Comparison of ENCODE assay signal across 8 mouse cellular contexts in genomic region chr11:107506260-107506659, GRCm38 (mm10). TPM values are rescaled to one million over a fixed set of nuclear protein-coding genes. Genes with fewer than 3 reads are reported as not detected.
DNase-seq lines count a peak whose midpoint lies in the region; TF ChIP-seq lines count a peak whose summit lies in the region.

No protein-coding gene starts in this region.

- H3K4me1 ChIP-seq in lung, adult 2 months (ENCODE audit: control insufficient read depth, insufficient read depth, low read length) = no peaks in the 10 kb centered on the region

- WGBS in lung, adult 2 months = 62% methylated on average over 1 of the region's 1 CpGs

- TF ChIP-seq POLR2A in lung, adult 2 months (IDR thresholded peaks at IDR 0.05; ENCODE audit: borderline replicate concordance, extremely low read depth, low read depth, low read length) = no peak

- H3K4me3 ChIP-seq in lung, adult 2 months (replicated peaks; ENCODE audit: extremely low read depth, low read depth, low read length) = no peak overlapping the region

- peak; percentile 25 to 38 for DNase-seq in cerebellum, postnatal 10 days
- no peak for DNase-seq in cerebellum, postnatal 4 days (ENCODE audit: low spot score in 2 of 2)
- peak; percentile 14 for DNase-seq in lung, adult 2 months
- no peak for DNase-seq in lung, postnatal 14 days
- DNase-seq in induced T-regulatory cell, adult 2 months (ENCODE audit: low read depth) = peak; percentile 68
- DNase-seq in thymus, postnatal 36 days = peak; percentile 33 to 36
- DNase-seq in right cerebral cortex, postnatal 14 days = no peak
- DNase-seq in heart, adult 8-10 months (ENCODE audit: low spot score) = no peak

- peak; percentile 27; the same call in 1 of the 2 replicates for TF ChIP-seq CTCF in lung, adult 2 months (IDR thresholded peaks at IDR 0.05; ENCODE audit: insufficient read depth, low read length)

RNA-seq across cellular contexts. Expression of gene Psmd12, which starts 27.0 kb away (rescaled TPM):
- polyA plus RNA-seq in lung, adult 2 months (2012; rRNA removed) = 8.3 and 12.9 TPM in 2 replicates
- total RNA-seq in heart, adult 8-10 months (2022) = 100 to 1,000 TPM in 1 of 4 experiments, 10 to 100 TPM in 3; 88.4 to 102 (median 91.0) TPM

RNA-seq across cellular contexts. Expression of gene Pitpnc1, which starts 35.8 kb away (rescaled TPM):
- 27.2 and 39.0 TPM in 2 replicates for polyA plus RNA-seq in lung, adult 2 months (2012; rRNA removed)
- 10 to 100 TPM; 69.0 to 82.6 (median 74.0) TPM for total RNA-seq in heart, adult 8-10 months (2022)

RNA-seq across cellular contexts. Expression of gene Helz, which starts 41.5 kb away (rescaled TPM):
- 13.1 and 15.4 TPM in 2 replicates for polyA plus RNA-seq in lung, adult 2 months (2012; rRNA removed)
- 10 to 100 TPM; 25.1 to 29.3 (median 26.2) TPM for total RNA-seq in heart, adult 8-10 months (2022)

Comparison
In these comparisons a context has a peak if more than half of its experiments do, and no peak if none do; other contexts are left out.
1. DNase-seq: peak in cerebellum, postnatal 10 days (2 of 2), lung, adult 2 months (single experiment), induced T-regulatory cell, adult 2 months (single experiment) and thymus, postnatal 36 days (2 of 2); none in cerebellum, postnatal 4 days (0 of 2), lung, postnatal 14 days (single experiment), right cerebral cortex, postnatal 14 days (single experiment) and heart, adult 8-10 months (single experiment).